Mouse (Mus musculus) hindbrain, embryonic 13.5 days (tissue): ENCODE data around the gene Cbwd1. TPM values are rescaled to one million over a fixed set of nuclear protein-coding genes. Genes with fewer than 3 reads are reported as not detected.

Experiments used
- ATAC-seq: fragments of 200-750 bp; cut with Nextera tagmentation; 2 replicates; pipeline ENCODE4 v1.8.0; 2017; ENCODE audit warnings: moderate TSS enrichment; ENCODE audit not compliant: low FRiP score
- H3K27ac ChIP-seq: fragments of 300-500 bp; sonication (generic); 2 replicates; pipeline ENCODE4 v1.5.1; 2015; ENCODE audit warnings: inconsistent platforms, mild to moderate bottlenecking, moderate library complexity
- H3K27me3 ChIP-seq: fragments of 300-500 bp; sonication (generic); 2 replicates; pipeline ENCODE4 v1.6.1; 2015; ENCODE audit warnings: mild to moderate bottlenecking, inconsistent platforms
- H3K36me3 ChIP-seq: fragments of 300-500 bp; sonication (generic); 2 replicates; pipeline ENCODE4 v1.6.1; 2015; ENCODE audit warnings: mild to moderate bottlenecking, inconsistent platforms
- H3K4me1 ChIP-seq: fragments of 300-500 bp; sonication (generic); replicated peaks from 2 replicates; pipeline ENCODE4 v1.6.1; 2015; ENCODE audit warnings: inconsistent platforms
- H3K4me2 ChIP-seq: fragments of 300-500 bp; sonication (generic); 2 replicates; pipeline ENCODE4 v1.6.1; 2015; ENCODE audit warnings: inconsistent platforms, mild to moderate bottlenecking, moderate library complexity
- H3K4me3 ChIP-seq: fragments of 300-500 bp; sonication (generic); 2 replicates; pipeline ENCODE4 v1.5.1; 2015; ENCODE audit warnings: mild to moderate bottlenecking, inconsistent platforms
- H3K9ac ChIP-seq: fragments of 300-500 bp; sonication (generic); 2 replicates; pipeline ENCODE4 v1.6.1; 2015; ENCODE audit warnings: mild to moderate bottlenecking, inconsistent platforms
- H3K9me3 ChIP-seq: fragments of 300-500 bp; sonication (generic); 2 replicates; pipeline ENCODE4 v1.6.1; 2016; ENCODE audit warnings: inconsistent platforms
- WGBS: fragments of 180-500 bp; shearing (Covaris S2); methylation state at CpG from one replicate; pipeline ENCODE4 v1.1.7; 2015; 5-methylcytosine and 5-hydroxymethylcytosine counted together
- polyA plus RNA-seq: library from polyadenylated mRNA; unstranded; fragments of >200 nt; fragmentation: Nextera tagmentation; extraction: Ambion mirVana; gene quantifications from 2 replicates; pipeline ENCODE4 v1.2.1, GENCODE M21; 2015

Gene Cbwd1
- polyA plus RNA-seq, 1 experiment from 2014 or later, result 19.3 TPM

DNA sequence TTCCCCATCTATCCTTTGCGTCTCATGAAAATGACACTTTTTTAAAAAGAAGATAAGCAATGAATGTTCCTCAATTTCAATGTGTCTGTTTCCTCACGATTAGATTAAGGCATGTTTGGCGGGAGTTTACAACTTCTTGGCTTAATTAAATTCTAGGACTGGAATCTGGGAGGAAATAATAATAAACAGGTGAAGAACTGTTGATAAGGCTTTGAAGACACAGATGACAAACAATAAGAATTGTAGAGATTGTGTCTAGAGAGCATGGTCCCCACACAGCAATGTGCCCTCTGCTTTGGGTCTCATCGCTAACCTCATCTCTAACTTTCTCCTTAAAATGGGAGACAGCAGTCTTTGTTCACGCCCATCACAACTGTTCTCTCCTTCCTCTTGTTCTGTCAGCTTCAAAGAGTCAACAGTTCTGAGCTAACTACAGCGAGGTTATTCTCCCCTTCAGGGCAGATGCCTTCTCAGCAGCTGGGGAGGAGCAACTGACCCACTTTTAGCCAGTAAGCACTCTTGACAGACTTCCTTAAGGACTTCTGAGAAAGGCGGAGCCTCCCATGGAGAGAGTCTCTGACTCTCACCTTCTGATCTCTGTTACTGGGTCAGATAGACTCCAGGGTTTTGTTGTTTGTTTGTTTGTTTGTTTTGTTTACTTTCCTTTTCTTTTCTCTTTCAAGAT, 28.9 kb upstream of the Cbwd1 start:
- Histone ChIP-seq H3K27ac (no peak overlapping the region), H3K4me2 (no peak overlapping the region), H3K4me3 (no peak overlapping the region), H3K9me3 (no peaks in the 10 kb centered on the region), H3K9ac (no peak overlapping the region), H3K4me1 (no peaks in the 10 kb centered on the region), H3K36me3 (no peaks in the 10 kb centered on the region), H3K27me3 (no peaks in the 10 kb centered on the region; the same call in 1 of the 2 replicates)
- 81% methylated on average over 7 of the region's 7 CpGs for WGBS
- ATAC-seq, result no peak

GRCm38 (mm10) chr19:24988831-24989230, 27.4 kb upstream of the Cbwd1 start:
- ATAC-seq, result no peak

GRCm38 (mm10) chr19:24987355-24987754, 25.9 kb upstream of the Cbwd1 start:
- H3K4me2 ChIP-seq, result no peak overlapping the region
- no peak for ATAC-seq

More at GRCm38 (mm10) chr19:24988831-24989230, 27.4 kb upstream of the Cbwd1 start:
- no peaks in the 10 kb centered on the region for H3K4me1 ChIP-seq
- H3K9me3 ChIP-seq, result no peaks in the 10 kb centered on the region
- 81% methylated on average over 5 of the region's 5 CpGs for WGBS
- no peaks in the 10 kb centered on the region for H3K27me3 ChIP-seq
- H3K4me2 ChIP-seq, result no peak overlapping the region
- H3K27ac ChIP-seq, result no peak overlapping the region
- no peaks in the 10 kb centered on the region for H3K36me3 ChIP-seq
- no peak overlapping the region for H3K4me3 ChIP-seq
- no peak overlapping the region for H3K9ac ChIP-seq

DNA sequence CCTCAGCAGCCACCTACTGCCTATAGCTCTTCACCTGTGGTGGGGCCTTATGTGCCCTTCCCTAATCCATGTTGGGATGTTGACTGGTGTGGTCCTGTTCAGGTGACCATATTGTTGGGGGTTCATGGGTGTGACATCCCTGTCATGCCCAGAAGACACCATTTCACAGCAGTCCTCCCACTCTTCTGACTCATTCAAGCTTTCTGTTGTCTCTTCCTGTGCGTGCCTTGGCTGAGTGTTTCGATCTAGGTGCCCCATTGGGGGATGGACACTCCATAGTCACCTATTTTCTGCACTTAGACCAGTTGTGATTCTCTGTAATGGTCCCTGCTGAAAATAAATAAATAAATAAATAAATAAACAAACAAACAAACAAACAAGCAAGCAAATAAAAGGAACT, 23.6 kb upstream of the Cbwd1 start:
- no peak for ATAC-seq
- no peaks in the 10 kb centered on the region for H3K36me3 ChIP-seq
- no peak overlapping the region for H3K4me3 ChIP-seq
- H3K4me2 ChIP-seq, result no peak overlapping the region
- H3K27ac ChIP-seq, result no peak overlapping the region
- no peaks in the 10 kb centered on the region for H3K9me3 ChIP-seq
- WGBS, result 94% methylated on average over 2 of the region's 2 CpGs
- H3K4me1 ChIP-seq, result peaks cover 8% of the 10 kb centered on the region; the same call in 1 of the 2 replicates
- H3K9ac ChIP-seq, result no peak overlapping the region
- no peaks in the 10 kb centered on the region for H3K27me3 ChIP-seq

More at GRCm38 (mm10) chr19:24987355-24987754, 25.9 kb upstream of the Cbwd1 start:
- H3K9me3 ChIP-seq, result no peaks in the 10 kb centered on the region
- H3K9ac ChIP-seq, result no peak overlapping the region
- no peaks in the 10 kb centered on the region for H3K4me1 ChIP-seq
- H3K27ac ChIP-seq, result no peak overlapping the region
- H3K36me3 ChIP-seq, result no peaks in the 10 kb centered on the region
- 73% methylated on average over 4 of the region's 4 CpGs for WGBS
- H3K27me3 ChIP-seq, result no peaks in the 10 kb centered on the region
- H3K4me3 ChIP-seq, result no peak overlapping the region

DNA sequence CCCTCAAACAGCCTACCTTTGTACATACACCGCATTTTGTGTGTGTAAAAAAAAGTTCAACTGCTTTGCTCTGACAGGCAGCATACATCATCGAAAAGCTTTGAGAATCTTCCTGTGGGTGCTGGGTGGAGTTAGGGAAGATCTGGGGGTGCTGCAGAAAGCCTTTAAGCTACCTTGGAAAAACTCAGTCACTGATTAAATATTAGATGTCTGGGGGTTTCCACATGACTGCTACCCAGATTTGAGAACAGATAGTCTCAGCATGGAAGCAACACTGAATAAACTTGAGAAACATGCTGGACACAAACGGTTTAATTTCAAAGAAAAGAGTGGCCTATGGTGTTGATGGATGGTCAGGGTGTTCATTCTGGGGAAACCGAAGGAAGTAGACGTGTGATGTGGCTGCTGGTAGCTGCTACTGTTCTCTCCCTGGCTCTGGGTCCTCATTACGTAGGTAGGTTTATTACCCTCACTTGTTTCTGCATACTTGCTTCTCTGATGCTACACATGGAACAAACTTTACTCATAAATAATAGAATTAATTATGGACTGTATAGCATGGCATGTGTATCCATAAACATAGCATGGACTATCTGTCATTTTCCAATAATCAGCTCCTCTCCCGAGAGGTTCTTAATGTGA, 22.6 kb upstream of the Cbwd1 start:
- H3K36me3 ChIP-seq, result no peaks in the 10 kb centered on the region
- H3K27me3 ChIP-seq, result no peaks in the 10 kb centered on the region
- H3K27ac ChIP-seq, result no peak overlapping the region
- H3K4me2 ChIP-seq, result no peak overlapping the region
- 81% methylated on average over 7 of the region's 7 CpGs for WGBS
- H3K9me3 ChIP-seq, result no peaks in the 10 kb centered on the region
- no peak overlapping the region for H3K4me3 ChIP-seq
- peaks cover 8% of the 10 kb centered on the region; the same call in 1 of the 2 replicates for H3K4me1 ChIP-seq
- no peak for ATAC-seq
- H3K9ac ChIP-seq, result no peak overlapping the region

DNA sequence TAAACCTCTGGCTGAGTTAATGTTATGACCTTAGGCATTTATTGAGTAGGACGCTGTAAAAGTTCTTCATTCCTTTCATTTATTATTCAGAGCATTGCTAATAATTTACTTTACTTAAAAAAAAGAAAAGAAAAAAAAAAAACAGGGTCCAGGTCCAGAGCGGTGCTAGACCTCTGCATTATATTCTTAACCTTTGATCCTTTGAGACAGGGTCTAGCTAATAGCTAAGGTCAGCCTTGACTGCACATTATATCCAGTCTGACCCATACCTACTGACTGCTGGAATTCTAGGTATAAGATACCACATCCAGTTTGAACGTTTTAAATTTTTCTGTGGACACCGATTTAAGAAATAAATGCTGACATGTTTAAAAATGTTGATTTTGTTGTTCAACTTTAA, 21.6 kb upstream of the Cbwd1 start:
- Histone ChIP-seq H3K4me1 (peaks cover 8% of the 10 kb centered on the region; the same call in 1 of the 2 replicates), H3K4me3 (no peak overlapping the region), H3K9me3 (no peaks in the 10 kb centered on the region), H3K4me2 (no peak overlapping the region), H3K27ac (no peak overlapping the region), H3K36me3 (no peaks in the 10 kb centered on the region), H3K27me3 (no peaks in the 10 kb centered on the region), H3K9ac (no peak overlapping the region)
- 85% methylated on average over 4 of the region's 4 CpGs for WGBS
- no peak for ATAC-seq

GRCm38 (mm10) chr19:24981294-24981693, 19.9 kb upstream of the Cbwd1 start:
- Histone ChIP-seq H3K4me3 (no peak overlapping the region), H3K27me3 (no peaks in the 10 kb centered on the region), H3K4me2 (no peak overlapping the region), H3K9me3 (no peaks in the 10 kb centered on the region), H3K9ac (no peak overlapping the region), H3K36me3 (no peaks in the 10 kb centered on the region), H3K27ac (no peak overlapping the region), H3K4me1 (peaks cover 8% of the 10 kb centered on the region; the same call in 1 of the 2 replicates)
- ATAC-seq, result peak; percentile 65
- WGBS, result 43% methylated on average over 8 of the region's 8 CpGs

DNA sequence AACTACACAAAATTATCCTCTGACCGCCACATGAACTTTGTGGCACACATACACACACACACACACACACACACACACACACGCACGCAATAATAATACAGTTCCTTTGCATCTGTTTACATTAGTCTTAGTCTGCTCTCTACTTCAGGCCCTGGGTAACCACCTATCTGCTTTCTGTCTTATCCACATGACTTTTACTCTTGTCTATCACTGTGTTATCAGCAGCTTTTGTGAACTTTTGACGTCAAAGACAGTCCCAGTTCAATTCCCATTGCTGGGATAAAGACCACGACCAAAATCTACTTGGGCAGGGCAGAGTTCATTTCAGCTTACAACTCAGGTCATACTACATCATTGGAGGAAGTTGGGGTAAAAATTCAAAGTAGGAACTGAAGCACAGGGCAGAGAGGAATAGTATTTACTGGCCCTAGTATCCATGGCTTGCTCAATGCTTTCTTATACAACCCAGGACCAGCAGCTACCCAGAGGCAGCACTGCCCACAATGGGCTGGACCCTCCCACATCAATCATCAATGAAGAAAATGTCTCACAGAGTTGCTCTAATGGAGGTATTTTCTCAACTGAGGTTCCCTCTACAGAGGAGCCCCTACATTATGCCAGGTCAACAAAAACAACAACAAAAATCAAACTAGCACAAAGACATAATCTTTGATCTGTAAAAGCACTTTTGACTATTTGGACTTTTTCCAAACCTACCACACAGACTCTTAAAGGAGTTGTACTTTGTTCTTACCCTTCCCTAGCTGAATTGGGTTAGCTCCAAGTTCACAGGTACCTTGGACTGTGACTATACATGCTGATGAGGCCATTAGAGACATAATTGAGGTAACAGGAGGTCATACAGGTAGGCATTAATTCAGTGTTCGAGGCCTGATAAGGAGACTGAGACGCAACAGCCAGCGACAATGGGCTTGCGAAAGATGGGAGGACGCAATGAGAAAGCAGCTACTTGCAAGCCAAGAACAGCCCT, 17.7 kb upstream of the Cbwd1 start:
- H3K27ac ChIP-seq, result no peak overlapping the region
- WGBS, result 93% methylated on average over 10 of the region's 10 CpGs
- H3K9me3 ChIP-seq, result no peaks in the 10 kb centered on the region
- H3K36me3 ChIP-seq, result no peaks in the 10 kb centered on the region
- peaks cover 8% of the 10 kb centered on the region; the same call in 1 of the 2 replicates for H3K4me1 ChIP-seq
- no peak overlapping the region for H3K4me2 ChIP-seq
- H3K9ac ChIP-seq, result no peak overlapping the region
- no peaks in the 10 kb centered on the region for H3K27me3 ChIP-seq
- H3K4me3 ChIP-seq, result no peak overlapping the region
- ATAC-seq, result no peak

GRCm38 (mm10) chr19:24977991-24978390, 16.6 kb upstream of the Cbwd1 start:
- Histone ChIP-seq H3K27ac (no peak overlapping the region), H3K36me3 (no peaks in the 10 kb centered on the region), H3K4me2 (no peak overlapping the region), H3K27me3 (no peaks in the 10 kb centered on the region), H3K9me3 (no peaks in the 10 kb centered on the region), H3K4me3 (no peak overlapping the region), H3K4me1 (peaks cover 8% of the 10 kb centered on the region; the same call in 1 of the 2 replicates), H3K9ac (no peak overlapping the region)
- no peak for ATAC-seq
- 75% methylated on average over 11 of the region's 11 CpGs for WGBS

- ATAC-seq, result no peak
- no peaks in the 10 kb centered on the region for H3K9me3 ChIP-seq
- H3K4me2 ChIP-seq, result no peak overlapping the region
- no peak overlapping the region for H3K4me3 ChIP-seq
- H3K27me3 ChIP-seq, result no peaks in the 10 kb centered on the region
- no peak overlapping the region for H3K27ac ChIP-seq
- 87% methylated on average over 3 of the region's 3 CpGs for WGBS
- no peaks in the 10 kb centered on the region for H3K36me3 ChIP-seq
- H3K9ac ChIP-seq, result no peak overlapping the region
- H3K4me1 ChIP-seq, result no peaks in the 10 kb centered on the region
These were observed 11.4 kb upstream of the Cbwd1 start for GRCm38 (mm10) chr19:24972701-24973390.

DNA sequence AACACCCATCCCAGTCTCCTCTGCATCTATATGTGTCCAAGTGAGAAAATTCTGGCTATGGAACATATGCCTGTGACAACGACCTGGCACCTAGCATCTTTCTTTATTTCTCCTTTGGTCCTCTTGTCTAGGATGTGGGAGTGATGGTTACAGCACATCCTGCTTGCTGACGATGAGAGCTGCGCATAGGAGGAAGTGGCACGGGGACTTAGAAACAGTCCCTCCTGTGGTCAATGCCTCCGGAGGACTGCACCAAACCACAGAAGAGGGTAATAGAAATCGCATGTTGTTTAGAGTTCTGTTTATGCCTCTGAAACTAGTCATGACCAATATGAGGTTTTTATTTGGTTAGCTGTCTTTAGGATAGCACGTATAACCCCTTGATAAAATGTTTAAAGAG, 9.9 kb upstream of the Cbwd1 start:
- H3K4me1 ChIP-seq, result no peaks in the 10 kb centered on the region
- H3K36me3 ChIP-seq, result no peaks in the 10 kb centered on the region
- ATAC-seq, result no peak
- no peak overlapping the region for H3K4me2 ChIP-seq
- H3K27me3 ChIP-seq, result no peaks in the 10 kb centered on the region
- no peak overlapping the region for H3K4me3 ChIP-seq
- WGBS, result 89% methylated on average over 7 of the region's 7 CpGs
- no peak overlapping the region for H3K9ac ChIP-seq
- no peaks in the 10 kb centered on the region for H3K9me3 ChIP-seq
- no peak overlapping the region for H3K27ac ChIP-seq
